Mouse (Mus musculus): ENCODE data around the gene Gm867. TPM values are rescaled to one million over a fixed set of nuclear protein-coding genes. Genes with fewer than 3 reads are reported as not detected.

Gene Gm867
- total RNA-seq, 2 experiments from 2014 or later, result 0.83 to 2.3 TPM

GRCm38 (mm10) chr10:75896208-75896607 lies 44.3 kb downstream of the Gm867 start:
- no peak for DNase-seq

DNA sequence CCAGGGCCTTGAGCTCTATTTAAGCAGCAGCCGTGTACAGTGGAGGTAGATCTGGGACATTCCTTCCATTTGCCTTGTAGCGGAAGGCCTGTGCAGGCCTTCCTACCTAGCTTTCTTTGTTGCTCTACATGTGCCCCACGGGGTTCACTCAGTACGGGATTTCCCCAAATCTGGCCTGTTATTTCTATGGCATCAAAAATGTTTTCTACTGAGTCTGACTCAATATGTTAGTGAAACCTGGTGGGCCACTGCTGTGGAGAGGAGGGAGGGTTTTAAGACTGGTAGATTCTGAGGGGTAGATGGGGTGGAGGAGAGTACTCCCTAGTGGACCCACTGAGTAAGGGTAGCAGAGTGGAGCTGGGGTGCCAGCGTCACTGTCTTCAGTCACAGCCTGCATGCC lies 44.7 kb downstream of the Gm867 start:
- DNase-seq, result no peak

- DNase-seq, result no peak
Observed at GRCm38 (mm10) chr10:75894601-75895000, 45.9 kb downstream of the Gm867 start.

GRCm38 (mm10) chr10:75893089-75893750 lies 47.3 kb downstream of the Gm867 start, which contains the start of gene Derl3:
Derl3 (plus strand) TSS chr10:75893413.
- DNase-seq, result peak; percentile 95

- DNase-seq, result no peak
Observed at GRCm38 (mm10) chr10:75889406-75890153, 50.9 kb downstream of the Gm867 start.

Other genes starting within 250 kb of the Gm867 start
- 10 to 100 TPM; 32.9 to 35.1 TPM for gene Cabin1, start 176.3 kb downstream of the Gm867 start, total RNA-seq (2021)
- gene Ddt, start 167.3 kb downstream of the Gm867 start, total RNA-seq (2021), result 100 to 1,000 TPM; 107 to 161 TPM
- gene Gm20441, start 159.7 kb downstream of the Gm867 start, total RNA-seq (2021), result under 1 TPM in 1 of 2 experiments, not detected in 1; 0.53 TPM
- gene Gstt3, start 159.3 kb downstream of the Gm867 start, total RNA-seq (2021), result 10 to 100 TPM; 14.9 to 28.7 TPM
- gene Gstt1, start 142.1 kb downstream of the Gm867 start, total RNA-seq (2021), result 10 to 100 TPM; 37.6 to 47.8 TPM
- not detected for gene Gstt4, start 118.1 kb downstream of the Gm867 start, total RNA-seq (2021)
- 10 to 100 TPM; 30.0 to 32.0 TPM for gene Gstt2, start 103.2 kb downstream of the Gm867 start, total RNA-seq (2021)
- 100 to 1,000 TPM; 313 to 319 TPM for gene Mif, start 80.4 kb downstream of the Gm867 start, total RNA-seq (2021)
- 1 to 10 TPM in 1 of 2 experiments, under 1 TPM in 1; 0.93 to 2.8 TPM for gene Derl3, start 47.3 kb downstream of the Gm867 start, total RNA-seq (2021)
- gene Smarcb1, start 19.1 kb downstream of the Gm867 start, total RNA-seq (2021), result 10 to 100 TPM; 77.5 to 89.1 TPM
- 1,000 to 10,000 TPM; 1,047 to 1,196 TPM for gene Chchd10, start 7.5 kb downstream of the Gm867 start, total RNA-seq (2021)
- gene Mmp11, start 4.2 kb downstream of the Gm867 start, total RNA-seq (2021), result 10 to 100 TPM in 1 of 2 experiments, 1 to 10 TPM in 1; 8.6 to 10.1 TPM
- not detected for gene Vpreb3, start 2.4 kb upstream of the Gm867 start, total RNA-seq (2021)
- gene Gm5134, start 13.8 kb upstream of the Gm867 start, total RNA-seq (2021), result not detected
- gene Zfp280b, start 92.0 kb upstream of the Gm867 start, total RNA-seq (2021), result 1 to 10 TPM; 8.5 to 8.8 TPM
- gene Slc5a4b, start 170.3 kb upstream of the Gm867 start, total RNA-seq (2021), result not detected
- not detected for gene Slc5a4a, start 206.8 kb upstream of the Gm867 start, total RNA-seq (2021)